Mouse (Mus musculus) Muller cell, postnatal 12 days (primary cell): ENCODE results near the gene Cdadc1.

Experiments used
- DNase-seq: peaks from one replicate; pipeline ENCODE4 v3.0.0-alpha.2; 2015; ENCODE audit errors: inconsistent ontology term

The Cdadc1 gene

GRCm38 (mm10) chr14:59612920-59613625, 15.3 kb upstream of the Cdadc1 start:
- DNase-seq, result peak; percentile 61

DNA sequence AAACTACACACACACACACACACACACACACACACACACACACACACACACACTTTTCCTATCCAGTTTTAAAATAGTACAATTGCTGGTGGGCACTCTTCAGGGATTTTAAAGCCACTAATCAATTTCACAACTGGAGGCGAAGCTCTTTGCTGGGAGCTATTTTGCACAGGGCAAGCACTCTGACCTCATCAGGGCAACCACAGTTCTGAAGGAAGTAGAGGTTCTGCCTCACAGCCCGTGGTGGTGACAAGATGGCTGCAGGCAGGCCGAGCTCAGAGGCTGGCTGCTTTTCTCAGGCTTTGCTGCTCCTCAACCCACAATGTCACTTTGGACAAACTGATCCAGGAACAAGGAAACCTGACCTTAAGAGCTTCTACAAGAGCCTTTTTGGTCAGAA, 9.3 kb upstream of the Cdadc1 start:
- no peak for DNase-seq

DNA sequence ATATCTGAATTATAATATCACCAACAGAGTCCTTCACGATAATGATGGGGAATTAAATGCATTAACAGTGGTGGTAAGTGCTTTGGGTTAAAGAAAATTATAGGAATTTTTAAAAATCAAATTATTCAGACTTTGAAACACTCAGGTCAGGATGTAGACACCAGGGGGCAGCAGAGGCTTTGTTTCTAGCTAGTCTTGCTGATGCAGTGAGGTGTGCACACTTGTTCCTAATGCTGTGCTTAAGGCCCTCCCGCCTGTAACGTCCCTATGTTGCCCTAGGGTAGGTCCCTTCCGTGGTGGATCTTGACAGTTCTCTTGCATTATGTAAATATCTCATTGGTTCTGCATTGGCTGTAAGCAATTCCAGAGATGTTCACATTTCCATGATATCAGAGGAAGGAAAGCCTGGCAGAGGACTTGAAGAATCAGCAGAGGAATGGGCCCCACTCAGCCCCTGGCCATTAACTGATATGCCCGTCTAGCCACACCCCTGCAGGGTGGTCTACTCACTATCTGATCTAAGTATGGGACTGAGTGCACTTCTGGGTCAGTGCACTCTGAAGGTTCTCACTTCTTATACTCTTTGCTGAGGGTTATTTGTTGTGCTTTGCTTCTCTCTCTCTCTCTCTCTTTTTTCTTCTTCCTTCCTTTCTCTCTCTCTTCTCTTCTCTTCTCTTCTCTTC, 8.1 kb upstream of the Cdadc1 start:
- DNase-seq, result peak; percentile 33

GRCm38 (mm10) chr14:59604002-59604645, 6.4 kb upstream of the Cdadc1 start:
- DNase-seq, result peak; percentile 9

- no peak for DNase-seq
These were observed 485 bp upstream of the Cdadc1 start for GRCm38 (mm10) chr14:59598260-59598627.

GRCm38 (mm10) chr14:59594988-59595387, 2.8 kb downstream of the Cdadc1 start:
- DNase-seq, result no peak

GRCm38 (mm10) chr14:59592593-59592992, 5.2 kb downstream of the Cdadc1 start:
- DNase-seq, result no peak

DNA sequence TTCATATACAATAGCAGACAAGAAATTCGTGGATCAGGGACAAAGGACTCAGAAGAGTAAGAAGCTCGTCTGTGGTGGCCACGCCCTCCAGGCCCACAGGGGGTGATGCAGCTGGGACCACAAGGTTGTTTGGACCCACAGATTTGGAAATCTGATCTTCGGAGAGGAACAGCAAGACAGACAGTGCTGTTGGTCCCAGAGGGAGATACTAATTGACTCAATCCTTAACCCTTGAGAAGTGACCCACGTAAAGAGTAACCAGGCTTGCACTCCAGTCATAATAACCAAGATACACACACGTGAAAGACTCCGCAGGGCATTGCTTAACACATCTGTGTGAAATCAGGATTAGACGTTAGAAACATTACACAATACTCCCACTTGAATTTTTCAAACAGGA, 5.9 kb downstream of the Cdadc1 start:
- no peak for DNase-seq

DNA sequence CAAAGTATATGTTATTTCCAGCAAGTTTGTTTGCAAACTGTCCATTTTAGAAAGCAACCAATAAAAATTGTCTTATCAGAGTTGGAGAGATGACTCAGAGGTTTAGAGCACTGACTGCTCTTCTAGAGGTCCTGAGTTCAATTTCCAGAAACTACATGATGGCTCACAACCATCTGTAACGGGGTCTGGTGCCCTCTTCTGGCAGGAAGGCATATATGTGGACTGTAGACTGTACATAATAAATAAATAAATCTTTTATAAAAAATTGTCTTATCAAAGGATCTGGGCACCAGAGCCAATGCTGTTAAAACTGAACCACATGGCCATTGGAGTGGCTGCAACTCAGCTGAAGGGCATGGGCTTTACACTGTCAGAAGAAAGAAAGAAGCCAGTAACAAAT, 7.1 kb downstream of the Cdadc1 start:
- DNase-seq, result no peak

DNA sequence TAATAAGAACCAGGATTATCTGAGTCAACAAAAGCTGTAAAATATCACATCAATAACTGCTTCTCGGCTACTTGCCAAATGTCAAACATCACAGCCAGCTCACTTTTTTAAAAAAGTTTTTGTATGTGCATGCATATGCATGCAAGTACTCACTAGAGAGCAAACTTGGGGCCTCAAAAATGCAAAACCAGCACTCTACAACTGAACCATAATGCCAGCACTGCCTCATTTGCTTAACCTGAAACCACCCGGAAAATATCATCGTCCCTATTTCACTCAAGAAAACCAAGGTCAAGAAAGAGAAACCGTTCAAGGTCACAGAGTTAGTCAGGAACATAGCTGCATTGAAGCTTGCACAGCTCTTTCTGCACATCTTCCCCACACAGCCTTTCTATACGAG, 21.4 kb downstream of the Cdadc1 start:
- DNase-seq, result no peak

- no peak for DNase-seq
These were observed 31.0 kb downstream of the Cdadc1 start for GRCm38 (mm10) chr14:59566756-59567155.

- DNase-seq, result peak; percentile 42
These were observed 39.9 kb downstream of the Cdadc1 start for GRCm38 (mm10) chr14:59557886-59558285.

GRCm38 (mm10) chr14:59557071-59557470, 40.7 kb downstream of the Cdadc1 start:
- DNase-seq, result no peak

DNA sequence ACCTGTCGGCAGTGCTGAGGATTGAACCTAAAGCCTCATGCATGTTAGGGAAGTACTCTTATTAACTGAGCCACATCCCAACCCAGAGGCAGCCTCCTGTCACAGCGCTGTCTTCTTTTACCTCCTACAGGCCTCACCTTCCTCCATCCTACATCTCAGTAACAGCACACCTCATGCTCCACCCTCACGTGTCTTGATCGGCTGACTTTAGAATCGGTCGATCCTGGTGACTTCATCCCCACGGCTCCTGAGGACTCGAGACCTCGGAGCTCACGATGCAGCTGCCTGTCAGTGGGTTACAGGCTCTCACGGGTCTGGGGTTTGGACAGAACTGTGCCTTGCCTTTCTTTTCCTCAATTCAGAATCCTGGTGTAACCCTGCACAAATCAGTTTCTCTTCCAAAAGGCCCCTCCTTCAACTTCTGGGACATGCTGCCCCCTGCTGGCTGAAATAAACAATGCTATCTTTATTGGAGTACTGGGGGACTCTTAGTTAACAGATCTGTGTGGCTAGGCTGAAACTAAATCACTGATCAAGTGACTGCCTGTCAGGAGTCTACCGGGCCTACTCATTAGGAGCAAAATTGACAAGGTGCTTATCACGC, 41.7 kb downstream of the Cdadc1 start:
- peak; percentile 55 for DNase-seq

GRCm38 (mm10) chr14:59555018-59555417, 42.7 kb downstream of the Cdadc1 start:
- DNase-seq, result no peak

- no peak for DNase-seq
These were observed 43.7 kb downstream of the Cdadc1 start for GRCm38 (mm10) chr14:59554025-59554424.

DNA sequence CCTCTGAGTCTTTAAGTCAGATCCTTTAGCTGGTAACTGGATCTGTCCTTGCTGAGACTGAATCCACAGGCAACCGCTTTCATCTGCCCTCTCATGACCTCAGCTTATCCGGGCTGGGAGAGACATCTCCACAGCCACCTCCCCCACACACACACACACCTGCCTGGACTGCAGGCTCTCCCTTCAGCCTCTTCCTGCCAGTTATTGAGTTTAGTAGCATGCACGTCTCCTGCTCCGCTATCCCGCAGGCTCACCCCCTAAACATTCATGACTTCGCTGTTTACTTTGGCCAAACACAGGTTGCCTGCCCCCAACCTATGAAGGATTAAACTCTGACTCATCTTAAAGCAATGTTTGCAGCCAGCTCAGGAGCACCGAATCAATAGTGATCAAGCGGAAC, 45.8 kb downstream of the Cdadc1 start:
- no peak for DNase-seq

- no peak for DNase-seq
These were observed 46.9 kb downstream of the Cdadc1 start for GRCm38 (mm10) chr14:59550841-59551240.

DNA sequence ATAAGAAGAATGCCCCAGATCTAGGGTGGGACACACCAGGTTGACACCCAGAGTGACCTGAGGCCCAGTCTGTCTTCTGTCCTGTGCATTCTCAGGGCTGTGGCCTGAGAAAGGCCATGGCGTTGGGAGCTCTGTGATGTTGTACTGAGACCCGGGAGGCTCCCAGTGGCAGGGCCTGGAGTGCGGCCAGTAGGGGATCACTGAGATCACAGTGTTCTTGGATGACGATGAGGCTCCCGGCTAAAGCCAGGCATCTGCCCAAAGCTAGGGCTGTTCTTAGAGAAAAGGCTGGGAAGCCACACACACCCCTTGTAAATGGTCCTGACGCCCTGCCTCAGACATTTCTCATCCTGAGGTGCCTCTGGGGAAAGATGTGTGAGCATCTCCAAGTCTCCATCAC, 48.7 kb downstream of the Cdadc1 start:
- no peak for DNase-seq

- DNase-seq, result no peak
These were observed 49.2 kb downstream of the Cdadc1 start for GRCm38 (mm10) chr14:59548532-59548931.

DNA sequence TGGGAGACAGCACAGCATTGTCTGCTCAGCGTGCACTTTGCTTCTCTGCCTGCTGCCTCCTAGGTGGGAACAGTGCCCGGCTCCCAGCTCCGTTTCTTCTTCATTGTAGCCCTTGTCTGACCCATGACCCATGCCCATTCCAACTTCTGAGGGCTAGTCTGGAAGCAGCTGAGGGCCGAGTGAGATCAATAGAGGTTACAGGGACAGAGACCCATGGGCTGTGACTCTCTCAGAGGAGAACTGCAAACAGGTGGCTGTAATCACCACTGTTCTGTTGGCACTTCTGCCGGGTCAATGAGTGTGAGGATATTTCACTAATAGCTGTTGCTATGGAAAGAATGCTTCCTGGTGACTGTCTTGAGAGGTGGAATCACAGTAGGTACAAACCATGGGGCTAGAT, 50.2 kb downstream of the Cdadc1 start:
- no peak for DNase-seq

- no peak for DNase-seq
These were observed 51.4 kb downstream of the Cdadc1 start for GRCm38 (mm10) chr14:59546162-59546880.
